Mouse (Mus musculus): ENCODE data around the gene Methig1.
A peak's percentile ranks its signal among the peaks of the same experiment; 100 is the strongest.

Gene Methig1

GRCm38 (mm10) chr15:100422899-100423860 lies 70.2 kb downstream of the Methig1 start:
- DNase-seq (ENCODE audit: low spot score in 2 of 2) = peak; percentile 95

- peak in 1 of 2 experiments; percentile 15 for DNase-seq (ENCODE audit: low spot score in 2 of 2)
These were observed 71.0 kb downstream of the Methig1 start for GRCm38 (mm10) chr15:100423916-100424315.

- DNase-seq (ENCODE audit: low spot score in 2 of 2) = no peak
These were observed 71.6 kb downstream of the Methig1 start, which contains the start of gene Slc11a2 for GRCm38 (mm10) chr15:100424396-100425122. TSS of gene Slc11a2 (minus strand) at chr15:100425072.

- DNase-seq (ENCODE audit: low spot score in 2 of 2) = no peak
These were observed 75.5 kb downstream of the Methig1 start for GRCm38 (mm10) chr15:100428296-100428905.

- no peak for DNase-seq (ENCODE audit: low spot score in 2 of 2)
These were observed 77.1 kb downstream of the Methig1 start for GRCm38 (mm10) chr15:100429959-100430565.

GRCm38 (mm10) chr15:100433234-100433633 lies 80.3 kb downstream of the Methig1 start:
- DNase-seq (ENCODE audit: low spot score in 2 of 2) = no peak
